8 mouse cellular contexts compared by ENCODE assay signal in the genomic region with DNA sequence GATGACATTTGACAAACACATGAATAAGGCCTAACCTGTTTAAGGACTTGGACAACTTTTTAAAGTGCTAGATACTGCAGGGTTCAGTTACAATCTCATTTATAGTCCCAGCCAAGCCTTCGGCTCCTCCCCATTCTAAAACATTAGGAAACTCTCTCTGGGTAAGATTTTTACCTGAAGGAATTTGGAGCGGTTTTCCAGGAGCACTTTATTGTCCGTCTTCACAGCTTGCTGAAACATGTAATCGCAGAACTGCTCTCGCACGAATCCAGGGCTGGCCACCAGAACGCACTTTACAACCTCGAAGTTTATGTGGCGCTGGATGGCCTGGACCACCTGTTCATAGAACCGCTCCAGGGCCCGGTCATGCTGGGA. TPM values are rescaled to one million over a fixed set of nuclear protein-coding genes. Genes with fewer than 3 reads are reported as not detected.
DNase-seq lines count a peak whose midpoint lies in the region; ATAC-seq and TF ChIP-seq lines count a peak whose summit lies in the region.

No protein-coding gene starts in this region.

- no peaks in the 10 kb centered on the region for H3K9me3 ChIP-seq in liver, embryonic 13.5 days (replicated peaks)

- peak overlapping the region; percentile 54 for H3K9ac ChIP-seq in heart, adult 2 months (ENCODE audit: low read depth, low read length)
- peak overlapping the region; percentile 95 for H3K9ac ChIP-seq in liver, embryonic 13.5 days

- no peak for TF ChIP-seq POLR2A in heart, adult 2 months (IDR thresholded peaks at IDR 0.05; ENCODE audit: insufficient read depth, low read depth, low read length)

- H3K79me2 ChIP-seq in heart, adult 2 months (replicated peaks; ENCODE audit: control insufficient read depth, insufficient read depth, low read length), result peaks cover 1% of the 10 kb centered on the region; the same call in 1 of the 2 replicates

- peaks cover 12% of the 10 kb centered on the region for H3K4me1 ChIP-seq in heart, adult 2 months (ENCODE audit: control insufficient read depth, insufficient read depth, low read length)
- H3K4me1 ChIP-seq in liver, embryonic 13.5 days (replicated peaks), result peaks cover 47% of the 10 kb centered on the region

- TF ChIP-seq EP300 in heart, adult 2 months (IDR thresholded peaks at IDR 0.05; ENCODE audit: insufficient read depth, low read depth, low read length), result no peak

- peak overlapping the region; percentile 93 for H3K27ac ChIP-seq in heart, adult 2 months
- peak overlapping the region; percentile 99 for H3K27ac ChIP-seq in liver, embryonic 13.5 days

- H3K36me3 ChIP-seq in heart, adult 2 months (ENCODE audit: control insufficient read depth, insufficient read depth, low read length), result peaks cover 30% of the 10 kb centered on the region
- H3K36me3 ChIP-seq in liver, embryonic 13.5 days, result peaks cover 31% of the 10 kb centered on the region

- peak overlapping the region; percentile 97 for H3K4me2 ChIP-seq in liver, embryonic 13.5 days

- H3K27me3 ChIP-seq in heart, adult 2 months (ENCODE audit: control insufficient read depth, insufficient read depth, low read length), result no peaks in the 10 kb centered on the region
- H3K27me3 ChIP-seq in liver, embryonic 13.5 days, result no peaks in the 10 kb centered on the region

- 26% methylated on average over 11 of the region's 11 CpGs for WGBS in heart, adult 2 months
- 45% methylated on average over 11 of the region's 11 CpGs for WGBS in liver, embryonic 13.5 days (ENCODE audit: insufficient replicate concordance)

- TF ChIP-seq CTCF in heart, adult 2 months (IDR thresholded peaks at IDR 0.05), result no peak

- DNase-seq in heart, adult 2 months, result no peak
- DNase-seq in heart, postnatal 25 days (ENCODE audit: low spot score), result no peak
- DNase-seq in thymus, postnatal 0 days (ENCODE audit: low spot score), result peak; percentile 7
- no peak for DNase-seq in thymus, postnatal 14 days
- DNase-seq in liver, embryonic 13.5 days, result no peak
- no peak for DNase-seq in layer of hippocampus, adult 8-10 months (ENCODE audit: low spot score in 2 of 2)
- DNase-seq in spleen, adult 12 weeks (ENCODE audit: low spot score), result no peak
- no peak for DNase-seq in layer of hippocampus, postnatal 14 days (ENCODE audit: low spot score in 2 of 2)

- no peak for ATAC-seq in liver, embryonic 13.5 days (ENCODE audit: low read depth)

- intact Hi-C loops in heart, adult 2 months (cut with DNase I), result no loop called here
- intact Hi-C loops in heart, postnatal 25 days (cut with DNase I), result no loop called here

- peak overlapping the region; percentile 82 for H3K4me3 ChIP-seq in heart, adult 2 months
- peak overlapping the region; percentile 84 for H3K4me3 ChIP-seq in liver, embryonic 13.5 days (replicated peaks)

RNA-seq across cellular contexts. Expression of a gene that starts 1.0 kb away (rescaled TPM):
- total RNA-seq in heart, adult 2 months (2021), result 10 to 100 TPM; 15.6 to 18.0 TPM
- polyA plus RNA-seq in heart, adult 2 months (2012; rRNA removed), result 16.1 and 16.5 TPM in 2 replicates
- total RNA-seq in heart, postnatal 25 days (2021), result 10 to 100 TPM; 14.1 to 16.0 TPM
- polyA plus RNA-seq in thymus, postnatal 0 days (2015; fragmentation: Nextera tagmentation; extraction: Ambion mirVana), result 6.5 and 7.8 TPM in 2 replicates
- 4.3 and 5.1 TPM in 2 replicates for polyA plus RNA-seq in liver, embryonic 13.5 days (2015; fragmentation: Nextera tagmentation; extraction: Ambion mirVana)
- total RNA-seq in layer of hippocampus, adult 8-10 months (2022), result 10 to 100 TPM; 21.8 to 22.8 (median 22.3) TPM
- 10 to 100 TPM; 18.6 to 22.0 TPM for total RNA-seq in layer of hippocampus, postnatal 14 days (2021)

RNA-seq across cellular contexts. Expression of a gene that starts 12.7 kb away (rescaled TPM):
- 10 to 100 TPM in 1 of 2 experiments, 1 to 10 TPM in 1; 7.8 to 10.5 TPM for total RNA-seq in heart, adult 2 months (2021)
- polyA plus RNA-seq in heart, adult 2 months (2012; rRNA removed), result 0.64 and 2.4 TPM in 2 replicates
- 10 to 100 TPM; 11.2 to 12.7 TPM for total RNA-seq in heart, postnatal 25 days (2021)
- polyA plus RNA-seq in thymus, postnatal 0 days (2015; fragmentation: Nextera tagmentation; extraction: Ambion mirVana), result 2.0 and 2.6 TPM in 2 replicates
- polyA plus RNA-seq in liver, embryonic 13.5 days (2015; fragmentation: Nextera tagmentation; extraction: Ambion mirVana), result 2.9 and 3.4 TPM in 2 replicates
- total RNA-seq in layer of hippocampus, adult 8-10 months (2022), result 1 to 10 TPM in 2 of 4 experiments, under 1 TPM in 1, not detected in 1; 0.89 to 3.3 (median 1.8) TPM
- total RNA-seq in layer of hippocampus, postnatal 14 days (2021), result 1 to 10 TPM; 5.0 to 5.6 TPM

RNA-seq across cellular contexts. Expression of a gene that starts 12.8 kb away (rescaled TPM):
- total RNA-seq in heart, adult 2 months (2021), result 10 to 100 TPM; 34.8 TPM
- 6.8 and 14.0 TPM in 2 replicates for polyA plus RNA-seq in heart, adult 2 months (2012; rRNA removed)
- total RNA-seq in heart, postnatal 25 days (2021), result 10 to 100 TPM; 41.1 to 45.2 TPM
- polyA plus RNA-seq in thymus, postnatal 0 days (2015; fragmentation: Nextera tagmentation; extraction: Ambion mirVana), result 2.0 and 2.5 TPM in 2 replicates
- 2.6 and 3.1 TPM in 2 replicates for polyA plus RNA-seq in liver, embryonic 13.5 days (2015; fragmentation: Nextera tagmentation; extraction: Ambion mirVana)
- total RNA-seq in layer of hippocampus, adult 8-10 months (2022), result 1 to 10 TPM; 4.9 to 6.1 (median 6.0) TPM
- 10 to 100 TPM; 12.1 to 13.4 TPM for total RNA-seq in layer of hippocampus, postnatal 14 days (2021)
